Mouse (Mus musculus) lung, embryonic 16.5 days (tissue): Measurements from ENCODE around the gene Ptafr. TPM values are rescaled to one million over a fixed set of nuclear protein-coding genes. Genes with fewer than 3 reads are reported as not detected.
"Not testable (repeated sequence)": the region's sequence is repeated elsewhere in the genome, so short reads cannot be mapped to it uniquely, and the experiment has no call there.

Experiments used
- ATAC-seq: fragments of 200-750 bp; cut with Nextera tagmentation; 2 replicates; pipeline ENCODE4 v1.8.0; 2017; ENCODE audit warnings: low read depth, mild to moderate bottlenecking, moderate library complexity
- H3K27ac ChIP-seq: fragments of 300-500 bp; sonication (generic); 2 replicates; pipeline ENCODE4 v1.5.1; 2014; ENCODE audit warnings: mild to moderate bottlenecking, control low read depth, low read length
- H3K27me3 ChIP-seq: fragments of 300-500 bp; sonication (generic); 2 replicates; pipeline ENCODE4 v1.6.1; 2014; ENCODE audit warnings: low read depth, low read length, mixed read lengths; ENCODE audit not compliant: control insufficient read depth, insufficient read depth
- H3K36me3 ChIP-seq: fragments of 300-500 bp; sonication (generic); 2 replicates; pipeline ENCODE4 v1.6.1; 2014; ENCODE audit warnings: low read length; ENCODE audit not compliant: control insufficient read depth, insufficient read depth
- H3K4me1 ChIP-seq: fragments of 300-500 bp; sonication (generic); replicated peaks from 2 replicates; pipeline ENCODE4 v1.6.1; 2014; ENCODE audit warnings: low read length, mixed read lengths; ENCODE audit not compliant: control insufficient read depth, insufficient read depth
- H3K4me2 ChIP-seq: fragments of 300-500 bp; sonication (generic); 2 replicates; pipeline ENCODE4 v1.6.1; 2014; ENCODE audit warnings: low read depth, low read length, control low read depth
- H3K4me3 ChIP-seq: fragments of 300-500 bp; sonication (generic); 2 replicates; pipeline ENCODE4 v1.5.1; 2014; ENCODE audit warnings: mild to moderate bottlenecking, low read length, control low read depth
- H3K9ac ChIP-seq: fragments of 300-500 bp; sonication (generic); 2 replicates; pipeline ENCODE4 v1.6.1; 2014; ENCODE audit warnings: low read length, control low read depth
- H3K9me3 ChIP-seq: fragments of 300-500 bp; sonication (generic); 2 replicates; pipeline ENCODE4 v1.6.1; 2016; ENCODE audit warnings: low read length; ENCODE audit not compliant: control insufficient read depth
- WGBS: fragments of 180-500 bp; shearing (Covaris S2); extraction: QIAGEN DNeasy Blood & Tissue Kit; methylation state at CpG from one replicate; pipeline ENCODE4 v1.1.7; 2014; 5-methylcytosine and 5-hydroxymethylcytosine counted together
- polyA plus RNA-seq: library from polyadenylated mRNA; unstranded; fragments of >200 nt; fragmentation: Nextera tagmentation; extraction: Ambion mirVana; gene quantifications from 2 replicates; pipeline ENCODE4 v1.2.1, GENCODE M21; 2015

The Ptafr gene
- polyA plus RNA-seq, 1 experiment from 2014 or later: 1.2 TPM

GRCm38 (mm10) chr4:132545851-132546250 is 18.0 kb upstream of the Ptafr start:
- WGBS: 21% methylated on average over 8 of the region's 8 CpGs
- peaks cover 60% of the 10 kb centered on the region for H3K36me3 ChIP-seq
- no peak overlapping the region for H3K9ac ChIP-seq
- H3K27ac ChIP-seq: no peak overlapping the region
- H3K4me2 ChIP-seq: no peak overlapping the region
- no peaks in the 10 kb centered on the region for H3K9me3 ChIP-seq
- ATAC-seq: peak; percentile 70; the same call in 1 of the 2 replicates
- H3K27me3 ChIP-seq: no peaks in the 10 kb centered on the region
- H3K4me3 ChIP-seq: no peak overlapping the region
- no peaks in the 10 kb centered on the region for H3K4me1 ChIP-seq

GRCm38 (mm10) chr4:132554221-132554620 is 9.6 kb upstream of the Ptafr start:
- Histone ChIP-seq H3K27ac (no peak overlapping the region), H3K9ac (no peak overlapping the region), H3K4me3 (no peak overlapping the region), H3K36me3 (peaks cover 32% of the 10 kb centered on the region), H3K27me3 (no peaks in the 10 kb centered on the region), H3K4me2 (no peak overlapping the region), H3K9me3 (no peaks in the 10 kb centered on the region), H3K4me1 (no peaks in the 10 kb centered on the region)
- WGBS: 55% methylated on average over 5 of the region's 5 CpGs
- peak; percentile 71 for ATAC-seq

- H3K4me1 ChIP-seq: no peaks in the 10 kb centered on the region
- no peak overlapping the region for H3K9ac ChIP-seq
- H3K27me3 ChIP-seq: no peaks in the 10 kb centered on the region
- ATAC-seq: peak; percentile 14; the same call in 1 of the 2 replicates
- H3K4me3 ChIP-seq: no peak overlapping the region
- peaks cover 27% of the 10 kb centered on the region for H3K36me3 ChIP-seq
- H3K27ac ChIP-seq: no peak overlapping the region
- H3K9me3 ChIP-seq: no peaks in the 10 kb centered on the region
- 61% methylated on average over 8 of the region's 8 CpGs for WGBS
- H3K4me2 ChIP-seq: no peak overlapping the region
Measured at GRCm38 (mm10) chr4:132554653-132555052, 9.2 kb upstream of the Ptafr start.

- H3K9me3 ChIP-seq, H3K27ac ChIP-seq, ATAC-seq, H3K9ac ChIP-seq, H3K4me3 ChIP-seq, H3K4me1 ChIP-seq, H3K27me3 ChIP-seq, H3K4me2 ChIP-seq: not testable (repeated sequence)
- H3K36me3 ChIP-seq: peaks cover 24% of the 10 kb centered on the region
- WGBS: 88% methylated on average over 7 of the region's 7 CpGs
Measured at GRCm38 (mm10) chr4:132555550-132555949, 8.3 kb upstream of the Ptafr start.

GRCm38 (mm10) chr4:132563261-132563660 is 606 bp upstream of the Ptafr start:
- H3K27ac ChIP-seq: no peak overlapping the region
- H3K4me1 ChIP-seq: peaks cover 2% of the 10 kb centered on the region
- no peak overlapping the region for H3K4me2 ChIP-seq

GRCm38 (mm10) chr4:132565089-132565747 is 1.4 kb downstream of the Ptafr start:
- Histone ChIP-seq H3K27me3 (no peaks in the 10 kb centered on the region), H3K9me3 (peaks cover 2% of the 10 kb centered on the region; the same call in 1 of the 2 replicates), H3K27ac (no peak overlapping the region), H3K4me2 (no peak overlapping the region), H3K4me1 (peaks cover 2% of the 10 kb centered on the region), H3K4me3 (no peak overlapping the region), H3K36me3 (no peaks in the 10 kb centered on the region), H3K9ac (no peak overlapping the region)
- no peak for ATAC-seq
- WGBS: 70% methylated on average over 12 of the region's 12 CpGs

More at GRCm38 (mm10) chr4:132563261-132563660, 606 bp upstream of the Ptafr start:
- no peak for ATAC-seq
- no peaks in the 10 kb centered on the region for H3K27me3 ChIP-seq
- no peak overlapping the region for H3K4me3 ChIP-seq
- H3K9ac ChIP-seq: no peak overlapping the region
- H3K36me3 ChIP-seq: no peaks in the 10 kb centered on the region
- WGBS: 59% methylated on average over 3 of the region's 3 CpGs
- no peaks in the 10 kb centered on the region for H3K9me3 ChIP-seq

- no peak for ATAC-seq
- 40% methylated on average over 9 of the region's 9 CpGs for WGBS
- no peak overlapping the region for H3K27ac ChIP-seq
Measured at GRCm38 (mm10) chr4:132567361-132567779, 3.5 kb downstream of the Ptafr start.

GRCm38 (mm10) chr4:132569115-132569514 is 5.2 kb downstream of the Ptafr start:
- WGBS: 88% methylated on average over 5 of the region's 5 CpGs

More at GRCm38 (mm10) chr4:132567361-132567779, 3.5 kb downstream of the Ptafr start:
- no peaks in the 10 kb centered on the region for H3K27me3 ChIP-seq
- peaks cover 2% of the 10 kb centered on the region; the same call in 1 of the 2 replicates for H3K9me3 ChIP-seq
- no peak overlapping the region for H3K9ac ChIP-seq
- no peak overlapping the region for H3K4me2 ChIP-seq
- no peak overlapping the region for H3K4me3 ChIP-seq
- no peaks in the 10 kb centered on the region for H3K36me3 ChIP-seq
- H3K4me1 ChIP-seq: peaks cover 4% of the 10 kb centered on the region

GRCm38 (mm10) chr4:132571190-132571589 is 7.3 kb downstream of the Ptafr start:
- 48% methylated on average over 9 of the region's 9 CpGs for WGBS
- Histone ChIP-seq H3K4me2 (no peak overlapping the region), H3K9me3 (peaks cover 2% of the 10 kb centered on the region; the same call in 1 of the 2 replicates), H3K4me3 (no peak overlapping the region), H3K36me3 (no peaks in the 10 kb centered on the region), H3K27ac (peak overlapping the region; percentile 81), H3K4me1 (peaks cover 15% of the 10 kb centered on the region; the same call in 1 of the 2 replicates), H3K27me3 (no peaks in the 10 kb centered on the region), H3K9ac (no peak overlapping the region)
- peak; percentile 51 for ATAC-seq

More at GRCm38 (mm10) chr4:132569115-132569514, 5.2 kb downstream of the Ptafr start:
- peaks cover 2% of the 10 kb centered on the region; the same call in 1 of the 2 replicates for H3K9me3 ChIP-seq
- H3K9ac ChIP-seq: no peak overlapping the region
- H3K4me3 ChIP-seq: no peak overlapping the region
- peaks cover 15% of the 10 kb centered on the region; the same call in 1 of the 2 replicates for H3K4me1 ChIP-seq
- H3K27me3 ChIP-seq: no peaks in the 10 kb centered on the region
- H3K4me2 ChIP-seq: no peak overlapping the region
- no peaks in the 10 kb centered on the region for H3K36me3 ChIP-seq
- no peak for ATAC-seq
- no peak overlapping the region for H3K27ac ChIP-seq
